Mouse (Mus musculus) splenic B cell, adult 2 months (primary cell): ENCODE measurements around the gene Eif5a.

Experiments used
- DNase-seq: peaks from one replicate; pipeline ENCODE4 v3.0.0-alpha.2; 2011; ENCODE audit warnings: low read depth, low spot score
- H3K27me3 ChIP-seq: 2 replicates; pipeline ENCODE4 v1.6.1; 2012; ENCODE audit warnings: mild to moderate bottlenecking, low read length, moderate library complexity, mixed read lengths; ENCODE audit not compliant: control insufficient read depth, poor library complexity, insufficient read depth, severe bottlenecking
- H3K36me3 ChIP-seq: 2 replicates; pipeline ENCODE4 v1.6.1; 2012; ENCODE audit warnings: mild to moderate bottlenecking, low read length, moderate library complexity, mixed read lengths; ENCODE audit not compliant: control insufficient read depth, poor library complexity, insufficient read depth, severe bottlenecking

Gene Eif5a

GRCm38 (mm10) chr11:69884663-69885062 lies 37.1 kb downstream of the Eif5a start:
- DNase-seq: no peak
- H3K36me3 ChIP-seq: peaks cover 36% of the 10 kb centered on the region
- H3K27me3 ChIP-seq: no peaks in the 10 kb centered on the region

DNA sequence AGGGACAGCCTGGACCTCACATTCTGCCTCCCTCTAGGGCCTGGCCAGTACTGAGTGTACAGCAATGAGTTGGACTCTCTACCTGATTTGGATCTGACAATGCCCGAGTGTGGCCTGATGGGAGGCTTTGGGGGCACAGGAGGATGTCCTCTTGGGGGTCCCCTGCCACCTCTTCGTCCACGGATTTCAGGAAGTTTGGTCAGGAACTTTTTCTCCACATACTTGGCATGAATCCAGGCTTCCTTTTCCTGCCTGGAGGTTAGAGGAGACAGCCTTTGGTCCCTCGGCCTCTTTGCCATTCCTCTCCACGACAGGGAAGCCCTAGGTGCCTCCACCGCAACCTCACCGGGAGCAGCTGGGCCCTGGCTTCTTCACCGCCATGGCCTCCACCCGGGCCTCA lies 37.5 kb downstream of the Eif5a start:
- Histone ChIP-seq H3K36me3 (peaks cover 32% of the 10 kb centered on the region), H3K27me3 (no peaks in the 10 kb centered on the region)
- DNase-seq: no peak

GRCm38 (mm10) chr11:69883527-69884151 lies 38.1 kb downstream of the Eif5a start:
- Histone ChIP-seq H3K36me3 (peaks cover 30% of the 10 kb centered on the region), H3K27me3 (no peaks in the 10 kb centered on the region)
- DNase-seq: no peak

GRCm38 (mm10) chr11:69883066-69883465 lies 38.7 kb downstream of the Eif5a start:
- peak; percentile 73 for DNase-seq
- H3K36me3 ChIP-seq: peaks cover 26% of the 10 kb centered on the region
- no peaks in the 10 kb centered on the region for H3K27me3 ChIP-seq

- Histone ChIP-seq H3K36me3 (peaks cover 21% of the 10 kb centered on the region), H3K27me3 (no peaks in the 10 kb centered on the region)
- no peak for DNase-seq
Measured at GRCm38 (mm10) chr11:69881787-69882670, 39.7 kb downstream of the Eif5a start.

GRCm38 (mm10) chr11:69880853-69881603 lies 40.7 kb downstream of the Eif5a start, which contains the start of gene Kctd11:
Gene Kctd11 (minus strand): TSS chr11:69881406.
- peaks cover 16% of the 10 kb centered on the region for H3K36me3 ChIP-seq
- peak; percentile 91 for DNase-seq
- no peaks in the 10 kb centered on the region for H3K27me3 ChIP-seq

- DNase-seq: peak; percentile 84
- Histone ChIP-seq H3K27me3 (no peaks in the 10 kb centered on the region), H3K36me3 (peaks cover 14% of the 10 kb centered on the region)
Measured at GRCm38 (mm10) chr11:69880506-69880852, 41.3 kb downstream of the Eif5a start.

- H3K36me3 ChIP-seq: peaks cover 9% of the 10 kb centered on the region
- no peaks in the 10 kb centered on the region for H3K27me3 ChIP-seq
- no peak for DNase-seq
Measured at GRCm38 (mm10) chr11:69879711-69880110, 42.0 kb downstream of the Eif5a start.

DNA sequence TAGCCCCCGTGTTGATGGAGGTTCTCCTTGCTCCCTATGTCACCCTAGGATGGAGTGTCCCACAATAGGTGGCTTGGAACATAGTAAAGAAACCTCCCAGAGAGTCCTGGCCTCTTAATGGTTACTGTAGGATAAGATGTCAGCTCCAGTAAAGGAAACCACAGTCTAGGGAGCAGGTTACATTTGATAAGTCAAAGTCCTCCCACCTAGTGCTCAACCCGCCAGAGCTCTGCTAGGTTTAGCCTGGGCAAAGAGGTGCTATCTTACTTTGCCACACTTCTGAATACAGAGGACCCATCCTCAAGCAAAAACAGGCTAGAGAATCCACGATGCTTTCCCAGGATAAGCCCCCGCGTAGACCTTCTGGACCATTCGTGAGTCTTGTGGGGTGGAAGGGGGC lies 42.8 kb downstream of the Eif5a start:
- DNase-seq: no peak

GRCm38 (mm10) chr11:69878399-69878798 lies 43.4 kb downstream of the Eif5a start:
- H3K36me3 ChIP-seq: peaks cover 3% of the 10 kb centered on the region; the same call in 1 of the 2 replicates
- no peaks in the 10 kb centered on the region for H3K27me3 ChIP-seq
- DNase-seq: no peak

More for the DNA sequence above, 42.8 kb downstream of the Eif5a start:
- Histone ChIP-seq H3K27me3 (no peaks in the 10 kb centered on the region), H3K36me3 (peaks cover 7% of the 10 kb centered on the region)

GRCm38 (mm10) chr11:69877878-69878277 lies 43.9 kb downstream of the Eif5a start, which contains the start of gene Tmem95:
Gene Tmem95 (minus strand): TSS chr11:69878018.
- H3K27me3 ChIP-seq: no peaks in the 10 kb centered on the region
- no peak for DNase-seq
- H3K36me3 ChIP-seq: peaks cover 3% of the 10 kb centered on the region; the same call in 1 of the 2 replicates

DNA sequence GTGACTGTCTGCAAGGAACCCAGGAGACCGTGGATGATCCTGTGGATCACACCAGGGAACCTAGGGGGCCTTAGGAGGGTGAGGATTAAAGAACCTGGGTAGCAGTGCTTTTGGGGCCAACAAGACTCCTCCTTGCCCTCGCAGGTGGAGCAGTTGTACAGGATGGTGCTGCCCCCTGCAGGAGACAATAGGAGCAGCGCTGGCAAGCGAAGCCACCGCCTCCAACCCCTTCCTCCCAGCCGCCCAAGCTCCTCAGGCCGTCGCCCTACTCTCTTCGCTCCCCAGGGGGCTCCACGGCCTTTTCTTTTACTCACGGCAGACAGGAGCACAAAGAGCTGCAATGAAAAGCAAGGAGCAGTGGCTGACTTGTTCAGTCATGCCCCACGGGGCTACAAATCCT lies 44.9 kb downstream of the Eif5a start:
- peak; percentile 90 for DNase-seq
- H3K27me3 ChIP-seq: no peaks in the 10 kb centered on the region
- no peaks in the 10 kb centered on the region for H3K36me3 ChIP-seq

- no peaks in the 10 kb centered on the region for H3K36me3 ChIP-seq
- no peaks in the 10 kb centered on the region for H3K27me3 ChIP-seq
- no peak for DNase-seq
Measured at GRCm38 (mm10) chr11:69876186-69876585, 45.6 kb downstream of the Eif5a start.

GRCm38 (mm10) chr11:69872451-69872850 lies 49.3 kb downstream of the Eif5a start:
- no peaks in the 10 kb centered on the region for H3K36me3 ChIP-seq
- no peak for DNase-seq
- H3K27me3 ChIP-seq: no peaks in the 10 kb centered on the region

DNA sequence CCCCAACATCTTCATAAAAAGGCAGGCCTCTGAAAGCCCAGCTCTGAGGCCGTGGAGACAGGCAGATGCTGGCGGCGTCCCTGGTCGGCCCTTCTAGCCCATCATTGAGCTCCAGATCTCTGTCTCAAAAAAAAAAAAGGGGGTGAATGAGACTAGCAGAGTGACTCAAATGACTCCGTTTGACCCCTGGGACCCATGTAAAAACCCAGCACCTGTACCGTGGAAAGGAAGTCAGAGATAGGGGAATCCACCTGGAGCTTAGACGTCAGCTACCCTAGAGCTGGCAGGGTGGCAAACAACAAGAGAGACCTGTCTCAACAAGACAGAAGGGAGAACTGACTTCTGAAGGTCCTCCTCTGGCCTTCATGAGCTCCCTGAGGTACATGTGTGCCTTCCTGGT lies 49.9 kb downstream of the Eif5a start:
- Histone ChIP-seq H3K27me3 (no peaks in the 10 kb centered on the region), H3K36me3 (no peaks in the 10 kb centered on the region)
- DNase-seq: no peak
